Mouse (Mus musculus): ENCODE measurements around the gene Fcrla. TPM values are rescaled to one million over a fixed set of nuclear protein-coding genes. Genes with fewer than 3 reads are reported as not detected.
"Not testable (repeated sequence)": the region's sequence is repeated elsewhere in the genome, so short reads cannot be mapped to it uniquely, and the experiment has no call there.

Gene Fcrla
- under 1 TPM in 1 of 2 experiments, not detected in 1; 0.20 TPM for total RNA-seq (2021)
- long read RNA-seq, experiment 1 = 0 reads
- long read RNA-seq, experiment 2 = 0 reads

DNA sequence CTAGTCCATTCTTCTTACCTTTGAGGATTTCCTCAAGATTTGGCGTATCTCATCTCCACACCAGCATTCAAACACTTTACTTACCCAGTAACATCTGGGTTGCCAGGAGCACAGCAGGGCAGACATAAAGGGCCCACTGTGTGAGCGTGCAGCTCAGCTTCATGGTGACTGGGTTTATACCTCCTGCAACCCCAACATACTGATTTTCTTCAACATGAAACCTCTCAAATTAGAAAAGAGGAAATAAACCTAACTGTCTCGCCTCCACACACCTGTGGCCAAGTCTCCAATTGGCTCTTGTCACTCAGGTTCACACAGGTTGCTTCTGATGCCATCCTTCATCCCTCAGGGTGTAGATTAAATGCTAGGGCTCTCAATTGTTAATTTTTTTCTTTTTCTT lies at the start of gene Fcrla:
Fcrla (minus strand) TSS at position 206 of the 400 bp plus-strand sequence.
- no peak for DNase-seq
- intact Hi-C loops (cut with DNase I) = no loop called here

DNA sequence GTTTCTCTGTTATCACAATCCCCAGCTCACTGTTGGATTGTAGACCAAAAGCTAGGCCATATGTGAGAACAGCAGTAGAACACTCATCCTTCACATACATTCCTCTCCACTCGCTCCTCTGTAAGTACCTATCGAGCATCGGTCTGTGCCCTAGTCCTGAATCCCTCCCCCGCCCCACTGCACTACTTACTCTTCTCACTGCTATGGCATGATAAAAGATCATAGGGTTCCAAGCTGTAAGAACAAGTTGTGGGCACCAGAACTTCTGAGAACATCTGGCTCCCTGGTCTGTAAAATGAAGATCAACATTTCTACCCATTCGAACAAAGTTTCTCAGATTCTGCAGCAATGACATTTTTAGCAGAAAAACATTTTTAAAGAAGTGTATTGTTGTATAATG lies 49.1 kb upstream of the Fcrla start, which contains the start of gene Fcgr2b:
Fcgr2b (minus strand) TSS at position 101 of the 400 bp plus-strand sequence.
- intact Hi-C loops (cut with DNase I) = no loop called here

DNA sequence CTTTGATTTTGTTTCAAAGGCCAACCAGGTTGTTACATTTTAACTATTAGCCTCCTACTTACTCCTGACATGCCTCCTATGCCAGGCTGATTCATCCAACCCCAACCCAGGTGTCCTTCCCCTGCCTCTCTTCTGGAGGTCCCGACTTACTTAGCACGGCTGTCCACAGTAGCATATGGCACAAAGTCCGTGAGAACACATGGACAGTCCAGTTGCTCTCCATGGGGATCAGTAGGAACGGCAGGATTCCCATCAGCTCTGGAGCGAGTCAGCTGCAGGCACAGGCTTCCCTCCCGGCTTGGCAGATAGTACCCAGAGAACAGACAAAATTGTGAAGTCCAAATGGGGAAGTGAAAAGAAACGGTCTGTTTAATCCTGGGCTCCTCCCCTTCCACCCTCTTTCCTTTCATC lies 48.4 kb upstream of the Fcrla start:
- DNase-seq = no peak
- intact Hi-C loops (cut with DNase I) = no loop called here

More for the DNA sequence above, 49.1 kb upstream of the Fcrla start, which contains the start of gene Fcgr2b:
- DNase-seq = no peak

DNA sequence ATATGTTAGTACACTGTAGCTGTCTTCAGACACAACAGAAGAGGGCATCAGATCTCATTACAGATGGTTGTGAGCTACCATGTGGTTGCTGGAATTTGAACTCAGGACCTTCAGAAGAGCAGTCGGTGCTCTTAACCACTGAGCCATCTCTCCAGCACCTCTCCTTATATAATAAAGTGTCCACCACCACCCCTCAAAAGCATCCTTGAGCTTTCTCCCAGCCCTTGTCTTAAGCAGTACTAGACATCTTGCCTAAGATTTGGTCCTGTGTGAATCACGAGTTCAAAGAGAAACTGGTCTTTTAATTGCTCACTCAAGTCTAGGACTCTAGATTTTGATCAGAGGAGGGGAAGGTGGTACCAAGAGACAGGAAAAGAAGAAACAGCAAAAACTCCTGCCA lies 48.0 kb upstream of the Fcrla start:
- intact Hi-C loops (cut with DNase I); DNase-seq: not testable (repeated sequence)

DNA sequence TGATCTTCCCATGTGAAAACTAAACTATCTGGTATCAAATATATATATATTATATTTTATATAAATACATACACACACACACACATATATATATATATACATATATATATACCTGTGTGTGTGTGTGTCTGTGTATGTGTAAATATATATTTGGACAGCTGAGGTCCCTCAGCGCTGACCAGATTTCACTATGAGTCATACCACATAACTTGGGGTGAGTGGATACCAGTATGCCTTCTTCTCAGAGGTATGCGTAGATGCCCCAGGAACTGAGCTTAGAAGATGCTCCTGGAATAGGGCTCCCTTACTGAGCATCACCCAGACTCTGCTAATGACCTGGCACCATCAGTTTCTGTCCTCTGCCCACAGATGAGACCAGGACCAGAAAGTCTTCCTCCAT lies 47.4 kb upstream of the Fcrla start:
- no peak for DNase-seq
- intact Hi-C loops (cut with DNase I) = no loop called here

DNA sequence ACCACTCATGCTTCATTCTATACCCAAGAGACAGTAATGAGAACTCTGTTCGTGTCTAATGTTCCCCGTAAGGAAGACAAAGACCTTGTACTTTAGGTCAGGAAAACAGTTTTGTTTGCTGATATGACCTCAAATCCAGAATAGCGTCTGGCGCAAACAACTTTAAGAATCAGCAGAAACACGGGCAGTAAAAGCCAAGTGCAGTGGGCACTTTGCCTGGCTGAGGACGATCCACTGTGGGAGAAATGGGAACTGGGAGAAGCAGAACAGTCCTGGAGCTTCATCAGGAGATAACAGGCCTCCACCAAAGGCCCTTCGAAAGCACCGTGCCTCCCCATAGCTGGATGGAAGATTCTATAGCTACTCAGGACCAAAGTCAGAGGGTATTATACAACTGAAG lies 46.8 kb upstream of the Fcrla start:
- intact Hi-C loops (cut with DNase I) = no loop called here
- DNase-seq = no peak

DNA sequence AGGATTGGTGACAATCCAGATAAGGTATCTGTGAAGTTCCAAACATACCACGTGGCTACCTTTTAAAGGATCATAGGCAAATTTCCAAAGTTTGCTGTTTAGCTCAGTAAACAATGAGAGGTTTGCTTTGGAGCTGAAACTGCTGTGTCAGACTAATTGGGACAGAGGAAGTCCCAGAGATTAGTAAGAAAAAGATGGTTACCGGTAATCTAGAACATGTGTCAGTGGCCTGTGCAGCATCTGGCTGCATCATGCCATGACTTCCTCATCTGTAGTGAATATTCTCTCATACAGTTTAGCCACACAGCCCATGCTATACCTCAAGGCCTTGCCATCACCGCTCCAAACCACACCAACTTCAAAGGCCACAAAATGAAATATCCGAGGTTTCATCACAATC lies 45.6 kb upstream of the Fcrla start:
- intact Hi-C loops (cut with DNase I) = no loop called here
- no peak for DNase-seq

DNA sequence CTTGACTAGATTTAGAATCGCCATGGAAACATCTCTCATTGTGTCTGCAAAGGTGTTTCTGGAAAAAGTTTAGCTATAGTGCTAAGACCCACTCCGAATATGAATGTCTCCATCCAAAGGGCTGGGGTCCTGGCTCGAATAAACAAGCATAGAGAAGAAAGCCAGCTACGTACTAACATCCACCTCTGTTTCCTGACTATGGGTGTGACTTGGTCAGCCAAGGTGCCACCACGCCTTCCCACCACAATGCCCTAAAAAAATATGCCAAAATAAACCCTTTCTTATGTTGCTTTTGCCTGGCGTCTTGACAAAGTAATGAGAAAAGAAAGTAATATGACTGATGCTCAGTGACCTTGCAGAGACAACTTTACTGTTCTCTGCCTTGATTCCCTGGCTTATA lies 45.1 kb upstream of the Fcrla start:
- intact Hi-C loops (cut with DNase I) = no loop called here
- DNase-seq = no peak

DNA sequence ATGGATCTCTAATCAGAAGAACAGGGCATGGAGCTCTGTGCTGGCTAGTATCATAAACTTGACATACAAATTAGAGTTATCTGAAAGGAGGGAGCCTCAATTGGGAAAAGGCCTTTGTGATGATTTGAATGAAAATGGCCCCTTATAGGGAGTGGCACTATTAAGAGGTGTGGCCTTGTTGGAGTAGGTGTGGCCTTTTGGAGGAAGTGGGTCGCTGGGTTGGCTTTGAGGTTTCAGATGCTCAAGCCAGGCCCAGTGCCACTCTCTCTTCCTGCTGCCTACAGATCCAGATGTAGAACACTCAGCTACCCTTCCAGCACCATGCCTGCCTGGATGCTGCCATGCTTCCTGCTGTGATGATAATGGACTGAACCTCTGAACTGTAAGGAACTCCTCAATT lies 41.2 kb upstream of the Fcrla start:
- no peak for DNase-seq
- intact Hi-C loops (cut with DNase I) = no loop called here

DNA sequence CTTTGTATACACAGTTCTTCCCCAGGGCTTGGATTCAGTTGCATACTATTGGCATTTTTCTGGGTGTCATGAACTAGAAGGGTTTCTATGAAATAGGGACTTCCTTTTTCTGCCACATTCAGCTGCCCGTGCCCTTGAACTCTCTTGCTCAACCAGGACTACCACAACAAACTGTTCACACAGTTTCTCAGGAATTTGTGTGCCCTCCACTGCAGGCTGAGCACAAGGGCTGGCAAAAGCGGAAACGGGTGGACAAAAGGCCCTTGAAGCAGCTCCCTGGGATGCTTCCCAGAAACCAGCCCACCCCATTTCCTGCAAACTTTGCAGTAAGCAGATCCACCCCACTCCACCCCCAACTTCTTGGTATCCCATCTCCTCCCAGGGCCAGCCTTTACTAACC lies 40.2 kb upstream of the Fcrla start:
- intact Hi-C loops (cut with DNase I) = no loop called here
- DNase-seq = no peak

DNA sequence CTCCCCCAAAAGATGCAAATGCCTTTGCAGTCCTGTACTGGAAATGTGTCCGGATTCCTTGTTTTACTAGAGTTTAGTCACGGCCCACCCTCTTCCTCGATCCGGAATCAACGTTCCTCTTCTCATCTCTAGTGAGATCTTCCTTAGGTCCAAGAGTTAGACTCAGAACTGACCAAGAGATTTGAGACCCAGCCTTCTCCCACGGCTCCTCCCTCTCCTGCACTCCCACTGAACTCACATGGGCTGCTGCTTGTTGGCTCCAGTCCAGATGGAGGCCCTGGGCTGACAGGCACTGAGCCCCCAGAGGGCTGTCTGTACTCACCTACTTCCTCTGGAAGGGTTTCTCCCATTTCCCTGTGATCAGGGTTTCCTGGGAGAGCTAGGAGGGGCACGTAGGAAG lies 35.7 kb upstream of the Fcrla start:
- DNase-seq = no peak
- intact Hi-C loops (cut with DNase I) = no loop called here

DNA sequence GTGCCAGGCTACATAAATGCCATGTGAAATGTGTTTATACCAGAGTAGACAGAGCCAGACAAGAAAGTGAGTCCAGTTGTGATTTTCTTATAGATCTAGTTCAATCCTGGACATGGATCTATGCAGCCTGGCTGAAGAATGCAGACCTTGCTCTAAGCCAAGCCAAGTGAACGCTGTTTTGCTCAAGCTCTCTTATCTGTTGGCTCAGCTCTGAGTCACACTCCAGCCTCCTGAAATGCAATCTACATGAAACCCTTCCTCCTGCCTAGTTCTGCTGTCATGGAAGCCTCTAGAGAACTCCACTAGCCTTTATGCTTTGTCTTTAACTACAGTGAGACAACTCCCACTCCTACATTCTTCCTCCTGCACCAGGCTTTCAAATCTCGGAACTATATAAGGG lies 34.9 kb upstream of the Fcrla start:
- intact Hi-C loops (cut with DNase I) = no loop called here

DNA sequence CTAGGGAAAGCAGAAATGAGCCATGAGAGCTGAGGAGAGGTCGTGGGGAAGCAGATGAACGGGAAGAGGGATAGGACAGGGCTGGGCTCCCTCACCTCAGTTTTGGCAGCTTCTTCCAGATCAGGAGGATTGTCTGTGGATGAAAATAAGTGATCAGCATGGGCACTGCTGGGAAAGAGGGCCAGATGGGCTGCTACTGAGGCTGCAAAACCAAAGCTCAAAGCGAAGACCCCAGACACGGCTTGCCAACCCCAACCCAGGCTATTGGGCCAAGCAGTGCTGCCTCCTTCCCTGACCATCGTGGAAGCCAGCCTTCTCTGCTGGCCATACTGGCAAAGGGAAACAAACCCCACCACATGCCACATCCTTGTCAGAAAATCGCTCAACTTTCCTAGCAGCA lies 33.7 kb upstream of the Fcrla start:
- intact Hi-C loops (cut with DNase I) = no loop called here
- DNase-seq = no peak

More for the DNA sequence above, 34.9 kb upstream of the Fcrla start:
- DNase-seq = no peak

DNA sequence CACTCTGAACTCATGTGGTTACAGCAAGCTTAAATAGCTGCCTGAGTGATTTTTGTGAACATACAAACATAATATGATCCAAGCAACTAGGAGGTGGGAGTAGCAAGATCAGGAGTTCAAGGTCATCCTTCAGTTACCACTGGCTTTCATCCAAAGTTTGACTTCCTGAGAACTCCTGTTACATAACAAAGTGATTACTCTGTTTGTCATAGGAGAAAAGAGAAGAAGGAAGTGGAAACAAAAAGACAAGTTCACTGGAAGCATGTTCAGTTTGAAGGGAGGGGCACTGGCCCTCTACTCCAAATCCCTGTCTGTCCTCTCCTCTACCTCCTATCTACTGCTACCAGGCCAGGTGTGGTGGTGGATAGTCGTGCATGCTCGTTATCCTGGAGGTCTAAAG lies 32.4 kb upstream of the Fcrla start:
- intact Hi-C loops (cut with DNase I) = no loop called here
- DNase-seq = no peak

DNA sequence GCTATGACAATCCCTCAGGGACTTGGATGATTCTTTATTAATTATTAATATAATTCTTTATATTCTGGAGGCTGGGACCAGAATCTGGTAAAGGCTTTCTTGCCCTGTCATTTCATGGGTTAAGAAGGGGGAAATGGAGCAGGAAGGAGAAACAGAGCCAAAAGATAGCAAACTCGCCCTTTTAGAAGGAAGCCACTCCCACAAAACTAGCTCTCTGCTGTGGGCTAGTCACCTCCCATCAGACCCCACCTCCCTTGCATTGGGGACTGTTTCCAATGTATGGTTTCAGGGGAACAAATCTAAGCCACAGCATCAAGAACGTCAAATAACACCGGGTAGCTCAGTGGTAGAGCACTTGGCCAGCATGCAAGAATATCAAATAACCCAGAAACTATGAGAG lies 30.8 kb upstream of the Fcrla start:
- intact Hi-C loops (cut with DNase I) = no loop called here
- no peak for DNase-seq

DNA sequence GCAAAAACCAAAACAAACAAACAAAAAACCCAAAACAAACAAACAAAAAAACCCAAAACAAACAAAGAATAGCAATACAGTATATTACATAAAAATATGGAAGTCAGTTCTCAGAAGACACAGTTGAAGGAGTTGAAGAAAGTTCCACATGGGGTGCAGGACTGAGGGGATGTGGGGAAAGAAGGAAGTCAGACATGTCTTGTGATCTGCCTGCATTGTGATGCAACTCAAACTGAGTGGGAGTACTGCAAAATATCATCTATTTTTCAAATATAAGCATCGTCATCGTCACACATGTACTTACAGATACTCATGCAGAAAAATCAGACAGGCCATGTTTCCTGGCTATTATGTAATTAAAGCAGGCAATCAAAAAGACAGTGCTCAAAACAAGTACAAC lies 25.8 kb upstream of the Fcrla start:
- intact Hi-C loops (cut with DNase I) = no loop called here
- DNase-seq = no peak

DNA sequence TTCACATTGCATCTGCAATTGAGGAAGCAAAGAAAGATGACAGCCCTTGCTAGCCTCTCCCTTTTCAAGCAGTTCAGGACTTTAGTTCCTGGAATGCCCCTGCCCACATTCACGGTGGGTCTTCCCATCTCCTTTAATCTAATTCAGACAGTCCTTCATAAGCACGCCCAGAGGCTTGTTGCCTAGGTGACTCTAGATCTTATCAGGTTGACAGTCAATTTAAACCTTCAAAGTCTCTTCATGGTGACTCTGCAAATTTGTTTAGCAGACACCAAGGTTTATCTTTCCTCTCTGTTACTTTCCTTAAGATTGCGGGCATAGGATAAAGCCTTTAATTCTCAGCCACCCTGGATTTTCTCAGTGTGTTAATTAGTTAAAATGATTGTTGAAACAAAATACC lies 23.4 kb upstream of the Fcrla start:
- intact Hi-C loops (cut with DNase I) = no loop called here
- DNase-seq = no peak

DNA sequence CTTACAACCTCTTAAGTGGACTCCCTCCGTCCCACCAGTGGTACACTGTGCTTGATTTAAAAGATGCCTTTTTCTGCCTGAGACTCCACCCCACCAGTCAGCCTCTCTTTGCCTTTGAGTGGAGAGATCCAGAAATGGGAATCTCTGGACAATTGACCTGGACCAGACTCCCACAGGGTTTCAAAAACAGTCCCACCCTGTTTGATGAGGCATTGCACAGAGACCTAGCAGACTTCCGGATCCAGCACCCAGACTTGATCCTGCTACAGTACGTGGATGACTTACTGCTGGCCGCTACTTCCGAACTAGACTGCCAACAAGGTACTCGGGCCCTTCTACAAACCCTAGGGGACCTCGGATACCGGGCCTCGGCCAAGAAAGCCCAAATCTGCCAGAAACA lies 17.5 kb upstream of the Fcrla start:
- DNase-seq; intact Hi-C loops (cut with DNase I): not testable (repeated sequence)

DNA sequence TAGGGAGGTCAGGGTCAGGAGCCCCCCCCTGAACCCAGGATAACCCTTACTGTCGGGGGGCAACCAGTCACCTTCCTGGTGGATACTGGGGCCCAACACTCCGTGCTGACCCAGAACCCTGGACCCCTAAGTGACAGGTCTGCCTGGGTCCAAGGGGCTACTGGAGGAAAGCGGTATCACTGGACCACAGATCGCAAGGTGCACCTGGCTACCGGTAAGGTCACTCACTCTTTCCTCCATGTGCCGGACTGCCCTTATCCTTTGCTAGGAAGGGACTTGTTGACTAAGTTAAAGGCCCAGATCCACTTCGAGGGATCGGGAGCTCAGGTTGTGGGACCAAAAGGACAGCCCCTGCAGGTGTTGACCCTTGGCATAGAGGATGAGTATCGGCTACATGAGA lies 16.8 kb upstream of the Fcrla start:
- DNase-seq; intact Hi-C loops (cut with DNase I): not testable (repeated sequence)

DNA sequence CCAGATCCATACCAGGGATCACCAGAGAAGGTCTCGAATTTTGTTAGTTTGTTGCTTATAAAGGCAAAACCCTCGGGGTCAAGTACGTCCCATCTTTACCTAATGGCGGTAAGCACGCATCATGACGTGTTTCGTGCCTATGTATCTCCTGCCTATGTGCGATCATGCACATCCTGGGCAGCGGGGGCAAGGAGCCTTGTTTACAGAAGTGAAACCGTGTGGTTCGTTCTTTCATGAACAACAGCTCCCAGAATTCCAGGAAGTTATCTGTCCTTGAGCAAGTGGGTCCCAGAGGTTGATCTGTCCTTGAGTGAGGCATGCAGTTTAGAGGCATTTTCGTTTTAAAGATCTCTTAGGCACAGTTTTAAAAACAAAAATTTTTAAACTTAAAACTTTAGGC lies 11.9 kb upstream of the Fcrla start:
- no peak for DNase-seq
- intact Hi-C loops (cut with DNase I) = no loop called here

DNA sequence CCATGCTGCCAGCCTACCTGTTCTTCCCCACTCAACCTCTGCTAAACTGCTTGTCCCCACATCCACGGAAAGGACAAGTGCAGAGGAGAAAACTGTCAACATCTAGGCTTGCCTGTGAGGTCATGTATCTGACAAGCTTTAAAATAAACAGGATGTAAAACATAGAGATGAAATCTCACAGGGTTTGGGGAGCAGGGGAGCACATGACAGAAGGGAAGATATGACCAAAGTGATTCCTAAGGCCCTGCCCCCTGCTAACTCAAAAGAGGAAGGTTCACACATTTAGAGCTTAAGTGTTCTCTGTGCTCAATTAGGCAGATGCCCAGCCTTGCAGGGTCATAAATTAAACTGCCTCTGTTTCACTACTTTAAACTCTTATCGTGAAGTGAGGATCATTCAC lies 7.0 kb upstream of the Fcrla start:
- DNase-seq = no peak
- intact Hi-C loops (cut with DNase I) = no loop called here

DNA sequence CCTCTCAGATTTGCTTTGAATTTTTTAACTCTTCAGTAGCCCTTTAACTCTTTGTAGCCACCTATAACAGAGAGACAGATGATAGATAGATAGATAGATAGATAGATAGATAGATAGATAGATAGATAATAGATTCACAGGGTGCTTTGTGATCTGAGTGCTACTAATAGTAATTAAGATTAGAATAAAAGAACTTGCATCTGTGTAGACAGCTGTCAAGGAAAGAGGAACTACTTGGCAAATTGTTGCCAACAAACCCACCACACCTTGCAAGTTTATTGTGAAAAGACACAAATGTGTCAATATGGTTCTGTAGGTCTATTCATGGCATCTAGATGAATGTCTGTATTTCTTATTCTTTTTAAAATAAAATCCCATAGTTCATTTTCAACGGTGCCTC lies 6.6 kb upstream of the Fcrla start:
- intact Hi-C loops (cut with DNase I) = no loop called here
- no peak for DNase-seq

DNA sequence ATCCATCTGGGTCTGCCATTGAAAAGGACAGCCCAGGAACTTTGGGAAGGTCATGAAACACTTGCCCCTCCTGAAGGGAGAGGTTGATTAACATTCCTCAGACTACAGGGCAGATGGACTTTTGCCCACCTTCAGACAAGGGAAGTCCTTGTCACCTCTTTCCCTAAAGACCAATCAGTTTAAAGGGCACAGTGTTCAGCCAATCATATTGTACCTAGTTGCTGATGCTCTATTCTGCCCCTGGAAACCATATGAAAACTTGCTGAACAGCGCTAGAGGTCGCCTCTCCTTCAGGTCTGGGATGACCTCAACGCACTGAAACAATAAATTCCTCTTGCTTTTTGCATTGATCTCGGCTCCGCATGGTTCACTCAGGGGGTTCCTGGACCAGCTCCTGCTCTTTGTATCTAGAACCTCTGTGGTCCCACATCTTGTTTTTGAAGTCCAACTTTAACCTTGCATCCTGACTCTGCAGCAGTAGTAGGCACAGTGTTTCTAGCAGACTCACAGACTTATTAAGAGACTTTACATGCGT lies 6.1 kb upstream of the Fcrla start:
- intact Hi-C loops (cut with DNase I) = no loop called here
- no peak for DNase-seq

Data from gastrocnemius, postnatal 36 days (tissue).